Comparison of ENCODE assay signal across 8 mouse cellular contexts in genomic region chr4:137488571-137489303, GRCm38 (mm10). TPM values are rescaled to one million over a fixed set of nuclear protein-coding genes. Genes with fewer than 3 reads are reported as not detected.
DNase-seq lines count a peak whose midpoint lies in the region; ATAC-seq and TF ChIP-seq lines count a peak whose summit lies in the region.

No protein-coding gene starts in this region.

- H3K27me3 ChIP-seq in kidney, embryonic 14.5 days (ENCODE audit: control insufficient read depth, insufficient read depth, low read length) = no peaks in the 10 kb centered on the region
- H3K27me3 ChIP-seq in midbrain, embryonic 15.5 days (replicated peaks) = no peaks in the 10 kb centered on the region

- ATAC-seq in kidney, embryonic 14.5 days (ENCODE audit: low FRiP score, low TSS enrichment) = no peak
- ATAC-seq in midbrain, embryonic 15.5 days (replicated peaks) = no peak

- peak; percentile 36 for TF ChIP-seq CTCF in left cerebral cortex, adult 2 months (IDR thresholded peaks at IDR 0.05)

- intact Hi-C loops in left cerebral cortex, adult 2 months (cut with DNase I) = no loop called here
- intact Hi-C loops in left cerebral cortex, postnatal 25 days (cut with DNase I) = no loop called here

- H3K36me3 ChIP-seq in kidney, embryonic 14.5 days (ENCODE audit: control insufficient read depth, insufficient read depth, low read length) = no peaks in the 10 kb centered on the region
- no peaks in the 10 kb centered on the region for H3K36me3 ChIP-seq in midbrain, embryonic 15.5 days (replicated peaks)

- H3K4me1 ChIP-seq in kidney, embryonic 14.5 days (ENCODE audit: control insufficient read depth, insufficient read depth, low read length) = peaks cover 71% of the 10 kb centered on the region
- peaks cover 28% of the 10 kb centered on the region for H3K4me1 ChIP-seq in midbrain, embryonic 15.5 days

- 20% methylated on average over 12 of the region's 12 CpGs for WGBS in kidney, embryonic 14.5 days
- WGBS in midbrain, embryonic 15.5 days = 10% methylated on average over 12 of the region's 12 CpGs

- DNase-seq in left cerebral cortex, adult 2 months (ENCODE audit: extremely low spot score in 1 of 2, low spot score in 2 of 2) = no peak
- DNase-seq in left cerebral cortex, postnatal 25 days (ENCODE audit: low spot score in 2 of 2) = no peak
- peak; percentile 65 for DNase-seq in embryo, embryonic 10.5 days (ENCODE audit: low spot score)
- DNase-seq in heart, adult 9 months (ENCODE audit: low spot score in 2 of 2) = peak; percentile 89 to 93
- DNase-seq in thymus, postnatal 25 days = no peak
- no peak for DNase-seq in cerebellum, adult 18-20 months

- H3K9me3 ChIP-seq in kidney, embryonic 14.5 days (ENCODE audit: control insufficient read depth, low read length) = no peaks in the 10 kb centered on the region
- no peaks in the 10 kb centered on the region for H3K9me3 ChIP-seq in midbrain, embryonic 15.5 days

- H3K4me3 ChIP-seq in left cerebral cortex, adult 2 months = no peak overlapping the region
- no peak overlapping the region for H3K4me3 ChIP-seq in kidney, embryonic 14.5 days (ENCODE audit: low read length)
- no peak overlapping the region for H3K4me3 ChIP-seq in midbrain, embryonic 15.5 days

- H3K4me2 ChIP-seq in kidney, embryonic 14.5 days (replicated peaks; ENCODE audit: low read depth, low read length) = no peak overlapping the region; the same call in 1 of the 2 replicates
- no peak overlapping the region for H3K4me2 ChIP-seq in midbrain, embryonic 15.5 days

- H3K27ac ChIP-seq in left cerebral cortex, adult 2 months = peak overlapping the region; percentile 26; the same call in 1 of the 2 replicates
- H3K27ac ChIP-seq in kidney, embryonic 14.5 days (ENCODE audit: low read depth, low read length) = peak overlapping the region; percentile 87
- 0 out of 2 replicates have a peak overlapping the region, but pooled peaks have one; percentile 1 for H3K27ac ChIP-seq in midbrain, embryonic 15.5 days

- peak overlapping the region; percentile 9; the same call in 1 of the 2 replicates for H3K9ac ChIP-seq in kidney, embryonic 14.5 days (ENCODE audit: low read depth, low read length)
- no peak overlapping the region for H3K9ac ChIP-seq in midbrain, embryonic 15.5 days

RNA-seq across cellular contexts. Expression of gene Hspg2, which starts 20.2 kb away (rescaled TPM):
- total RNA-seq in left cerebral cortex, adult 2 months (2021) = 1 to 10 TPM; 5.5 to 6.5 TPM
- total RNA-seq in left cerebral cortex, postnatal 25 days (2021) = 1 to 10 TPM; 6.2 to 6.4 TPM
- polyA plus RNA-seq in kidney, embryonic 14.5 days (2014; fragmentation: Nextera tagmentation; extraction: Ambion mirVana) = 39.6 and 56.2 TPM in 2 replicates
- 4.0 and 4.1 TPM in 2 replicates for polyA plus RNA-seq in midbrain, embryonic 15.5 days (2015; fragmentation: Nextera tagmentation; extraction: Ambion mirVana)

RNA-seq across cellular contexts. Expression of gene 1700013G24Rik, which starts 35.7 kb away (rescaled TPM):
- total RNA-seq in left cerebral cortex, adult 2 months (2021) = not detected
- total RNA-seq in left cerebral cortex, postnatal 25 days (2021) = not detected
- not detected in 2 replicates for polyA plus RNA-seq in kidney, embryonic 14.5 days (2014; fragmentation: Nextera tagmentation; extraction: Ambion mirVana)
- not detected in 2 replicates for polyA plus RNA-seq in midbrain, embryonic 15.5 days (2015; fragmentation: Nextera tagmentation; extraction: Ambion mirVana)

RNA-seq across cellular contexts. Expression of gene Cela3b, which starts 58.4 kb away (rescaled TPM):
- not detected for total RNA-seq in left cerebral cortex, adult 2 months (2021)
- not detected for total RNA-seq in left cerebral cortex, postnatal 25 days (2021)
- polyA plus RNA-seq in kidney, embryonic 14.5 days (2014; fragmentation: Nextera tagmentation; extraction: Ambion mirVana) = not detected in 2 replicates
- polyA plus RNA-seq in midbrain, embryonic 15.5 days (2015; fragmentation: Nextera tagmentation; extraction: Ambion mirVana) = not detected in 2 replicates

Comparison
In these comparisons a context has a peak if more than half of its experiments do, and no peak if none do; other contexts are left out.
1. DNase-seq: peak in embryo, embryonic 10.5 days (single experiment) and heart, adult 9 months (2 of 2); none in left cerebral cortex, adult 2 months (0 of 2), left cerebral cortex, postnatal 25 days (0 of 2), thymus, postnatal 25 days (single experiment) and cerebellum, adult 18-20 months (0 of 2).
2. H3K27ac ChIP-seq: peak in every context shown above with its lines; median percentile 87 in kidney, embryonic 14.5 days; 26 in left cerebral cortex, adult 2 months; 1 in midbrain, embryonic 15.5 days.